Mouse (Mus musculus) stomach, embryonic 14.5 days (tissue): Measurements from ENCODE around the gene Olfr806. TPM values are rescaled to one million over a fixed set of nuclear protein-coding genes. Genes with fewer than 3 reads are reported as not detected.

ENCODE experiments used
- microRNA-seq: library from miRNA; unstranded; fragments of <30 nt; microRNA quantifications from one replicate; pipeline ENCODE4, GENCODE M21; 2016
- polyA plus RNA-seq: library from polyadenylated mRNA; unstranded; fragments of >200 nt; fragmentation: Nextera tagmentation; extraction: Ambion mirVana; gene quantifications from 2 replicates; pipeline ENCODE4 v1.2.1, GENCODE M21; 2014

The Olfr806 gene
- polyA plus RNA-seq, 1 experiment from 2014 or later = not detected

Small RNAs within 50 kb of the gene (microRNA-seq; reads per million reads assigned to microRNA genes)
- gene Gm24485 = not detected

Other genes with a start within 250 kb of the Olfr806 start
- not detected in 2 replicates for gene Olfr790, start 243.4 kb downstream of the Olfr806 start, polyA plus RNA-seq
- gene Olfr791, start 220.1 kb downstream of the Olfr806 start, polyA plus RNA-seq = not detected in 2 replicates
- gene Olfr792, start 202.8 kb downstream of the Olfr806 start, polyA plus RNA-seq = not detected in 2 replicates
- not detected in 2 replicates for gene Olfr794, start 174.3 kb downstream of the Olfr806 start, polyA plus RNA-seq
- not detected in 2 replicates for gene Olfr796, start 129.4 kb downstream of the Olfr806 start, polyA plus RNA-seq
- gene Olfr798, start 114.0 kb downstream of the Olfr806 start, polyA plus RNA-seq = not detected in 2 replicates
- gene Olfr799, start 104.4 kb downstream of the Olfr806 start, polyA plus RNA-seq = not detected in 2 replicates
- gene Olfr800, start 84.2 kb downstream of the Olfr806 start, polyA plus RNA-seq = not detected in 2 replicates
- not detected in 2 replicates for gene Olfr801, start 68.1 kb downstream of the Olfr806 start, polyA plus RNA-seq
- gene Olfr802, start 53.8 kb downstream of the Olfr806 start, polyA plus RNA-seq = 0.06 TPM in 1 of 2 replicates, not detected in the other
- not detected in 2 replicates for gene Olfr803, start 47.6 kb downstream of the Olfr806 start, polyA plus RNA-seq
- not detected in 2 replicates for gene Olfr804, start 38.7 kb downstream of the Olfr806 start, polyA plus RNA-seq
- gene Olfr805, start 12.5 kb downstream of the Olfr806 start, polyA plus RNA-seq = not detected in 2 replicates
- not detected in 2 replicates for gene Olfr807, start 15.9 kb upstream of the Olfr806 start, polyA plus RNA-seq
- not detected in 2 replicates for gene Olfr808, start 23.6 kb upstream of the Olfr806 start, polyA plus RNA-seq
- not detected in 2 replicates for gene Olfr809, start 32.7 kb upstream of the Olfr806 start, polyA plus RNA-seq
- not detected in 2 replicates for gene Olfr810, start 53.0 kb upstream of the Olfr806 start, polyA plus RNA-seq
- gene Olfr811, start 62.5 kb upstream of the Olfr806 start, polyA plus RNA-seq = not detected in 2 replicates
- gene Olfr812, start 104.2 kb upstream of the Olfr806 start, polyA plus RNA-seq = not detected in 2 replicates
- gene Olfr813, start 113.4 kb upstream of the Olfr806 start, polyA plus RNA-seq = not detected in 2 replicates
- gene Olfr814, start 137.9 kb upstream of the Olfr806 start, polyA plus RNA-seq = not detected in 2 replicates
- gene Olfr815, start 163.9 kb upstream of the Olfr806 start, polyA plus RNA-seq = not detected in 2 replicates
- gene Olfr816, start 173.7 kb upstream of the Olfr806 start, polyA plus RNA-seq = not detected in 2 replicates
- gene Olfr818, start 207.2 kb upstream of the Olfr806 start, polyA plus RNA-seq = not detected in 2 replicates
- not detected in 2 replicates for gene Olfr819, start 225.3 kb upstream of the Olfr806 start, polyA plus RNA-seq
- not detected in 2 replicates for gene Olfr247, start 234.2 kb upstream of the Olfr806 start, polyA plus RNA-seq
- gene Gm10310, start 243.1 kb upstream of the Olfr806 start, polyA plus RNA-seq = not detected in 2 replicates